Mouse (Mus musculus) lung, adult 18-20 months (tissue): ENCODE data around the gene Wfdc15a.
"Not testable (repeated sequence)": the region's sequence is repeated elsewhere in the genome, so short reads cannot be mapped to it uniquely, and the experiment has no call there.

Experiments used
- DNase-seq, 2 experiments: peaks; one replicate each; pipeline ENCODE4 v3.0.0; 2022; ENCODE audit warnings: mixed read lengths in 2 of 2

The Wfdc15a gene

DNA sequence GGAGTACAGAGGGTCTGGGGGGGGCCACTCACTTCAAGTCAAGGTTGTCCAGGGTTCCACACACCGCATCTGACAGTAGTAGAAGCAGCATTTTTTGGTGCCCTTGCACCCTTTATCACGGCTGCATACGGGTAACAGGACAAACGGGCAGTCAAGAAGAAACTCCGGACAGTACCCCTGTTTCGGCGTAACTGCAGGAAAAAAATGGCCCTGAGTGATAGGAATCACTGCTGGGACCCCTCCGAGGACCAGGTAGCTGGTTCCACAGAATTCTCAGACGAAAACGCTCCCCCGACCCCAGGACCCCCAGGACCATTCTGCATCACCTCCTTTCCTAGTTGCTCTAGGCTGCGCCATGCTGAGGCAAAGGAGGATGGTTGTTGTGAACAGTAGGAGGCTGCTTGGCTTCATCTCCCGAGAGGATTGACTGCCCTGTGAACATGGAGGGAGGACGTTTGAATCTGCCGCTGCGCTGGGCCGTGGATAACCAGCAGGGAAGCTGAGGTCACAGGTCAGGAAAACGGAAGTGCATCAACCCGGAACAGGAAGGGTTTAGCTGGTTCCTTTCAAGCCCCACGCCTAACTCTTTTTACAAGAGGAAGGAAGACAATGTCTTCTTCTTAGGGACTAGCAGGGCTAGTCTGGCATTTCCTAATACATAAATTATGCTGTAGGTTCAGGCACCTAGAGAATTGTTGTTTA, at the start of gene Wfdc15a:
TSS of gene Wfdc15a (minus strand) at position 505 of the 702 bp plus-strand sequence.
- DNase-seq, result no peak

DNA sequence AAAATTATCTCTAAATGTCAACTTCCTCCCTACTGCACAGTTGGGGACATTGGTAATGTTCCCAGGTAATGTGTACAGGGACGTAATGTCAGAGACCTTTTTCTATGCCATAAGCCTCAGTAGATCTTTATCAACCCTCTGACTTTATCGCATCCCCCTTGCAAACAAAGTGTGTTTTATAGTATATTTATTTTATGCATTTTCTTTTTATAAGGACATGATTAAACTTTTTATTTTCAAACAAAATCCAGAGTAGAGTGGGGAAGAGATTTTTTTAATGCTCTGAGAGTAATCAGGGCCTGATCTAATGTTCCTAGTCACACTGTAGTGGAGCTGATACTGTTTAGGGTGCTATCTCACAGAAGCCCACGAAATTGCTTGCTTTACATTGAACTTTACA, 38.4 kb upstream of the Wfdc15a start, which contains the start of gene Svs2:
TSS of gene Svs2 (minus strand) at position 101 of the 400 bp plus-strand sequence.
- no peak for DNase-seq

DNA sequence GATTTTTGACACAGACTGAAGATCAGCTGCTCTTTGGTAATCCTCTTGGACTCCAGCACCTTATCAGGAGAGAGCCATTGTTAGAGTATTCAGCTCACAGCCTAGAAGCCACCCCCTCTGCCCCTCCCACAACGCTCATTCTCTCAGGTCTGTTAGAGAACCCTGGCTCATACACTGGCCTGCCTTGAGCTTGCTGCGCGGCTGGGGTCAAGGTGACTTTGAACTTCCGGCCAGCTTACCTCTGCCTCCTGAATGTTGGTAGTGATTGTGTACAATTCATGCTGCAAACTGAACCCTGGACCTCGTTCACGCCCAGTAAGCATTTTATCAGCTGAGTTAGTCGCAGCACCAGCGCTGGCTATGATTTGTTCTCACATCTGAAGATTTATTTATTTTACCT, 32.7 kb upstream of the Wfdc15a start:
- DNase-seq, result no peak

DNA sequence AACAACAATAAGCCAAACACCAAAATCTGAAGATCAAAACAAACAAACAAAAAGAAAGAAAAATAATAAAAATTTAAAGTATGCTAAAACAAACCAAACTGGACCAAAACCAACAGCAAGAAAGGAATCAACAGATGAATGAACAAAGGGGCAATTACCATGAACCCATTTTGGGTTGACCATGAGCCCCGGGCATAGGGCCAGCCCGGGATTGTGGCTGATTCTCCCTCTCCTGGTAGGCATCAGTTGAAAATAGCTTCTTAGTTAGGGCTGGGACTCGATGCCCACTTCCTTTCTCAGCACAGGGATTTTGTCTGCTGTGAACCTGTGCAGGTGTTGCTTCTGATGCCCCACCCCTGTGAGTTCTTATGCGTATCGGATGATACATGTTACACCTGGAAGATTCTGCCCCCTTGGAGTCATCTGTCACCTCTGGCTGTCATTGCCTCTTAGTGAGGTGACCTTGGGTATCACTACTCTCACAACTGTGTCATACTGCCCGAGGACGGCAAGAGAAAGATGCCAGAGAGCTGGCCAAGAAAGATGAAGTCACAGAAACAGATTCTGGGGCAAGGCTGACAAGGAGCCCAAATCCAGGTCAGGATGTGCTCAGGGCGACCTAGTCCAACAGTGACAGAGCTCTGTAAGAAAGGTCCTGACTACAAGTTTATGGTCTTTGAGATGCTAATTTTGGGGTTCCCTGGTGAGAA, 28.6 kb upstream of the Wfdc15a start:
- no peak for DNase-seq

DNA sequence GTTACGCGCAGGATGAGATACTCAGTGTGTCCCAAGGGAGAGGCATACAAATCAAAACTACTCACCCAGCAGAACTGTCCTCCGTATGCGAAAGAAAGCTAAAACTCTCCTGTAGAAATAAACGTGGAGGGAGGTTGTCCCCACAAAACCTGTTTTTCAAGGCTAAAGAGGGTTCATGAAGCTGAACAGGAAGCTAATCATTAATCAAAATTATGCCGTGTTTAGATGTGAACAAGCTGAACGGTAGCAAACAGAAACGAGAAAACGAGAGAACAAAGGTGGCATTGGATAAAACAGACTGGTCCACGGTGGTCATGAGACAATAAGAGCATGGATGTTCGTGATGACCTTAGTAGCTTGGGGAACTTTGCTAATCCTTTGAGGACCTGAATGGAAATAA, 21.6 kb upstream of the Wfdc15a start, which contains the start of gene Wfdc15b:
TSS of gene Wfdc15b (minus strand) at position 139 of the 400 bp plus-strand sequence.
- no peak for DNase-seq

DNA sequence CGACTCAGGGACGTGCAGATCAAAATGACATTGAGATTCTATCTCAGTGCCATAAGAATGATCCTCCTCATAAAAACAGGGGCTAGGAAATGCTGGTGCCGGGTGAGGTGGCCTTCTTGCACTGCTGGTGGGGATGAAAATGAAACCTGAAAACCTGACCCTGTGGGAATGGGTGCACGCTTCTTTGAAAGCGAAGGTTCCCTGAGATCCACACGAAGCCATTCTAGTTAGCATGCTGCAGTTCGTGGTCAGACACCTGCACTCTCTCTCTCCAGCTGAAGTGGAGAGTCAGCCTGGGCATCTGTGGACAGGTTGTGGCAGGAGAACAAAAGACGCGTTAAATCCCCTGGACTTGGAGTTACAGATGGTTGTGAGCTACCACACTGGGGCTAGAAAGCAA, 19.4 kb upstream of the Wfdc15a start:
- DNase-seq, result no peak

DNA sequence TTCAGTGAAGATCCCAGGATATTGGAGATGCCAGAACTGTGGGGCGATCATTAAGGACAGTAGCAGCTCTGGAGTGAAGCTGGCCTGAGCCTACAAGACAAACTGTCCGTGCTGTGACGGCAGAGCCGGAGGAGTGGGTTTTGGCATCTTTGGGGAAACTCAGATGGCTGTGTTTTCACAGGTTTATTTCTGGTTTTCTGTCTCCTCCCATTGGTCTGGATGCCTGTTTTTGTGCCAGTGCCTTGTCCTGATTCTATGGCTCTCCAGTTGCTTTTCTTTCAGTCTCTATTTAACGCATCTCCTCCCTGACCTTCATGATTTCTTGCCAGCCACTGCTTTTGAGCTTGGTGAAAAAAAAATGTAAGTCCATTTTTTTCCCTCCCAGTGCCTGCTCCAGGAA, 12.8 kb upstream of the Wfdc15a start:
- DNase-seq, result no peak

DNA sequence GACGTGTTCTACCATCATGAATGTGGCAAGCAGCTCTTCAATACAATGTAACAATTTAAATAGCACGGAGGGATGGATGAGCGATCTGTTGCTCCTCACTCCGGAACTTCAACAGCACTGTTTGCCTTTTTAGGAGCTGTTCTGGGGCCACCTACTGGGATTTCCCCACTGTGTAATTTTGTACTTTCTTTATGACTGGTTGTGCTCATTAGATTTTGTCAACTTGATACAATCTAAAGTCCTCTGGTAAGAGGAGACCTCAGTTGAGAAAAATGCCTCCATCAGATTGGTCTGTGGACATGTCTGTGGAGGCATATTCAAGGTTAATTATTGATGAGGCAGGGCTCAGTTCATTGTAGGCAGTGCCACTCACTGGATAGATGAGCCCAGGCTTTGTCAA, 11.0 kb upstream of the Wfdc15a start:
- no peak for DNase-seq

DNA sequence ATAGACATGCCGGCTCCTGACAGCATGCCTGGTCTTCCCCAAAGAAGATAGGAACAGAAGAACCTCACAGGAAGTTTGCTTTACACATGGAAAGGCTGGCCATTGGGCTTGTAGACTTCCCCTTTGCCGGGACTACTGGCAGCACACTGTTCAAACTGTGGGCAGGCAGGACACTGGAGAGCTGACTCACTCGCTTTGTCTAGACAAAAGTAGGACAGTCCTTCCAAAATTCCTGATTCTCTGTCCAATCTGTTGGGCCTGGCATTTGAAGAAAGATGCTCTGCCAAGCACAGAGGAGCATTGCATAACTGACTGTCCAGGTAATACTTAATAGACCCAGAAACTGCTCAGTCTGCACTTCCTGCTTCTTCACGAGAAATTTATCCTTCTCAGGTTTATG, 6.7 kb upstream of the Wfdc15a start:
- DNase-seq, result no peak

DNA sequence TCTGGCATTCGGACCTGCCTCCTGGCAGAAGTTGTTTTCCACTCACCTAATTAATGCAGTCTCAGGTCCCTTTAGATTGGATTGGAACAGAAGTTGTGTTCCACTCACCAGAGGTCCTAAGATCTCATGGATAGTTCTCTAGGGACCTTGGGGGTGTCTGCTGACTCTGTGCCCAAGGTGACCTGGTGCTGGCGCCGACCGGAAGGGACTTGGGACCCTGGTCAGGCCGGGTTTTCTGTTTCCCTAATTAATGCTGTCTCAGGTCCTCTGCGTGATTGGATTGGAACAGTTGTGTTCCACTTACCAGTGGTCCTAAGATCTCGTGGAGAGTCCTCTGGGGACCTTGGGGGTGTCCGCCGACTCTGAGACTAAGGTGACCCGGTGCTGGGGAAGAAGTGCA, 6.1 kb upstream of the Wfdc15a start:
- not testable (repeated sequence) for DNase-seq

DNA sequence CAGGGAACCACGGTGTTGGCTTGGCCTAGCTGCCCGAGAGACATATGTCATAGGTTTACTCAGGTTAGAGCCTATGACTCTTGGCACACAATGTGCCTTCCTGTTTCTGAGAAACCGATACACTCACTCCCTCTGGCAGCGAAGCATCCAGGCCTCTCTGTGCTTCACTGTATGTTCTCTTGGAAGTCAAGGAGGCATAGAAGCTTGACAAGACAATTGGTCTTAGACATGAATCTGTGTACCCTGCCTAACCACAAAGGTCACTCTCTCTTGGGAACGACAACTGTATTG, 3.3 kb downstream of the Wfdc15a start:
- DNase-seq, result no peak

DNA sequence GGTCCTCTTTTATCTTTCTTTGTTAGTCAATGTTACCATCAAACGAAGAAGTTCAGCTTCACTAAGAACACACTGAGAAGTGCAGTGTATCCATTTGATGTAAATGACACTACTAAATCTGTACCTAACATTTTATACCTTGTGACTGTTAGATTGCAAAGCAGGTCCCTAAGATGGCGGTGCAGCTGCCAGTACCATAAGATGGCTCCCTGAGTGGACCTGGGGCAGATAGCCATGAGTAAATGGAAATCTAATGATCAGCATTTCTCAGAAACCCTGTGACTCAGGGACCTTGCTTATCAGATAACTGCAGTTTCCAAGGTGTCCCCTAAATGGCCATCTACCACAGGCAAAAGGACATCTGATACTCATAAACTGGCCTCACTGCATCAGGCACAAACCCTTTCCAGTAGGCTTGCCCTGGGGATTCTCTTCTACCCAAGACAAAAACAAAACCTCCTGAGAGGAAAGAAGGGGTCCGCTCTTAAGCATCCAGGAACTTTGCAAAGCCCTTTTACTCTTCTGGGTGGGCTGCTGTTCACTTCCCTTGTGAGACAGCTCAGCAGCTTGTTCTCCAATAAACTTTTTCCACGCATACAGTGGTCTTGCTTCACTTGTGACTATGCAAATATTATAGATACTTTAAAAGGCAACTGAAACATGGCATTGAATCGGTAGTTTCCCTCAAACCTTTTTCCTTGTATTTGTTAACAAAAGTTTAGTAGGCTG, 3.8 kb downstream of the Wfdc15a start:
- DNase-seq, result no peak

DNA sequence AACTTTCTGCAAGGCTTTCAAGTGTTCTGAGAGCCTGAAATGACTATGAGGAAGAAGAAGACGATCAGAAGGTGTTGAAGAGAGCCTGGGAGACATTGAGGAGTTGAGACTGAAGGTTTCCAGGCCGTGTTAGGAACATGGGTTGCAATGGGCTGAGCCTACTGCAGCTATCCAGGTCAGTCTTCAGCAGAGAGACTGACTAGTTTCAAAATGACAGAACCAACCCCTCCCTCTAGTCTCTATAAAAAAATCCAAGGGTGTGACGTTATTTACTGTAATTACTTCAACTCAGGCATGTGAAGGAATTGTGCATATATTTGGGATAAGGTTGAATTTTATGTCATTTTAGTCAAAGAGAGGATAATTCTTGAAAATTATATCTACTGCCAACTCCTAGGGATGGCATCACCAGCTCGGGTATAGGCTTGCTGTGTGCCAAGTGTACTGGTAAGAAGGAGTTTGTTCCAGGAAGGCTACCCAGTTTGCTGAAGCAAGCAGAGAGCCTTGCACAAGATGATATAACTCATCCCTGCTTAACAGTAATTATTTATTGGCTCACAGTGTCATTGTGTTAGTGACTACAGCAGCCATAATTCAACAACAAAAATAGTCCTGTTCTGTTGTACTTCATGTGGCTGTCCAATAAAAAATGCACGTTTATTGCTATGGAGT, 4.8 kb downstream of the Wfdc15a start:
- DNase-seq, result no peak

DNA sequence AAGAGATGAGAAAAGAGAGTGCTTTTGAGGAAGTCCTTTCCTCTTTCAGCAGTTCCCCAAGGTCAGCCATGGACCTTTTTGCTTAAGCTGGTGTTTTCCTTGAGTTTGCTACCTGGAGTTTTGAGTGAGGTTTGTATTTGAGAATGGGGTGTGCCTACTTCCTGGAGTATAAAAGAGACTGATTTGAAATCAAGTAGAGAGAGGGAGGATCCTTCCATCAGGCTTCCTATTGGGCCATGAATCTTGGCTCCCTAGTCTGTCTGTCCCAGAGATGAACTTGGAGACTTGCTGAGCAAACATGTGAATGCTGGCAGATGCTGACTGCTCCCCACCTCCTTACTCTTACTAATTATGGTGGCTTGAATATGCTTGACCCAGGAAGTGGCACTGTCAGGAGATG, 7.7 kb downstream of the Wfdc15a start:
- DNase-seq, result no peak

DNA sequence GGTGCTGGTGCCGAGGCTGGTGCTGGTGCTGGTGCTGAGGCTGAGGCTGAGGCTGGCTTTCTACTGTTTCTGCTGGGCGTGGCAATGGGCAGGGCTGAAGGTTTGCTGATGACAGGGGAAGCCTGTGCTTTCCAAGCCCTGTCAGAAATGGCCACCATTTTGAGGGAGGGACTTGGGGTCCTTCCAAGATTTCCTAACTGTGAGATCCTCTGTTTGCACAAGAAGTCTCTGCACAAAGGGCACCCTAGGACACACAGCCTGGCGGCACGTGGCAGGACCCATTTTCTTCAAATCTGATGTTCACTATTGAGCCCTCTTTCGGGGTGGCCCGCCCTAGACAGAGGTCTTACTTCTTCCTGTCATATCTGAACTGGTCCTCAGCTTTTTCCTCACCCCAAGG, 9.4 kb downstream of the Wfdc15a start, which contains the start of gene Wfdc12:
TSS of gene Wfdc12 (minus strand) at position 33 of the 400 bp plus-strand sequence.
- peak in 1 of 2 experiments; percentile 36 for DNase-seq

DNA sequence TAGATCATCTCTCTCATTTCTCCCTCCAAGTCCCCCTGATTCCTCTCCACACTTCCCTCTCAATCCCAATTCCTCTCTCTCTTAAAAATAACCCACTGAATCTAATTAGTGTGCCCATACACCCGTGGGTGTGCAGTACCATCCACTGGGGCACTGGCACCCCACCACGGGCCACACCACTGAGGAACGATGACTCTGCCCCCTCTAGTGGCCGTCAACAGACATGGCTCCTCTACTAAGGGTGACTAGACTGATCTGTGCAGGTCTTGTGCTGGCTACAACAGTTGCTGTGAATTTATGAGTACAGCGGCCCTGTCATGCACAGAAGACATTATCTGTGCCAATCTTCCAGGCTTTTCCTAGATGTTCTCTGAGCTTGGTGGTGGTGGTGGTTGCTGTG, 11.2 kb downstream of the Wfdc15a start:
- no peak for DNase-seq

DNA sequence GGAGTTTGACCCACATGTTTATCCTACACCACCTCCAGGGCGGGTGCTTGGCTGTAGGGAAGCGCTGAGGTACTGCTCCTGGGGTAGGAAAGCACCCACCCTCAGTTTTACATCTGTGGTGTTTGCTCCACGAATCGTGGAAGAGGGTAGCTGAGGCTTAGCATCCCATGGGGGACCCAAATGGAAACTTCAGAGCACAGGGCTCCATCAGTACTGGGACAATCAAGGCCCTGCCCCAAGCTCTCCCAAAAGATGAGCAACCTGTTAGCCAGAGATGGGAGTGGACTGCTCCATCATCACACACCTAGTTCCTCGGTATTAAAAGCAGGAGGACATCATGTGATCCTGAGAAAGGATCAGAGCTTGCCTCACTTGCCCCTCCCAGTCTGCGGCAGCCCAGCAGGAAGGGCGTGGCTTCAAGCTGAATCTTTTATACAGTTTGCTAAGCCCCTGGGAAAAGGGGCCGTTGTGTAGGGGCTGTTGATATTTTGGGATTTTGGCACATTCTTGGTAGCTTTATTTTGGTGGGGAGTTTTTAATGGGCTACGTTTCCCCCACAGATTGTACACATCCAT, 15.7 kb downstream of the Wfdc15a start:
- DNase-seq, result no peak

DNA sequence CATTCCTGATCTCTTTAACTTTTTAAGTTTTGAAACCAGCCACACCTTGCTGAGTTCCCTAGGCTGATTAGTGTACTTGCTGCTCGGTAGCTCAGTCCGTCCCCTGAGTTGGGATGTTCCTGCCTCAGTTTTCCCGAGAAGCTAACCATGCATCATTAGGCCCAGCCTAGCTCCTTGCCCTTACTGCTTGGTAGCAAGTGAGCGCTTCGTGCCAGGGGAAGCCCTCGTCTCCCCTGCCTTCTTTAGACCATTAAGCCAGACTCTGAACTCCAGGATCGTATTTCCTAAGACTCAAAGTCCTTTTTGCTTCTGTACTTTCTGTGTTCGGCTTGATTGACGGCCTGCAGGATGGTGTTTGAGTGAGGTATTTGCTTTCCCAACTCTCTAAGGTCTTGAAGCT, 16.6 kb downstream of the Wfdc15a start:
- DNase-seq, result no peak

DNA sequence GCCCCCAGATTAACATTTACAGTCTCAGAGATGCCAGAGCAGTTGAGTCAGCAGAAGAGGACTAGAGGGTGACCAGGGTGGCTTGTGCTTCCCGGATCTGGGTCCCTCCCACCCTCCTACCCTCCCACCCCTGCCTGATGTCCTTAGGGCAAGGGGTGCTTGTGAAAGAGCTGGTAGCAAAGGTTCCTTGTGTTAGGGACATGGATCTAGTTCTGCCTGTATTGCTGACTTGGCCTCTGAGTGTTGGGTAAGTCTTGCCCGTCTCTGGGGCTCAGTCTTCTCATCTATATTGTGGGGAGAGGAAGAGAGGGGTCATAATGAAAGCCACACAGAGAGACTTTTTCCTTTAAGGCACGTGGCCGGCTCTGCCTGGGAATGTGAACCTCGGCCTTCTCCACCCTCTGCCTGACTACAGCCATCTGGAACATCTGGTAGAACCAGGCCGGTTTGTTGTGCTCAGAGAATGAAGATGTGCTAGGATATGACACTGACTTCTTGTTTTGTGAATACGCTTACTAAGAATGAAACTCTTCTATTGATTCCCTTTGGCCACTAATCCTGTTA, 17.2 kb downstream of the Wfdc15a start, which contains the start of gene Wfdc5:
TSS of gene Wfdc5 (minus strand) at position 51 of the 564 bp plus-strand sequence.
- no peak for DNase-seq

DNA sequence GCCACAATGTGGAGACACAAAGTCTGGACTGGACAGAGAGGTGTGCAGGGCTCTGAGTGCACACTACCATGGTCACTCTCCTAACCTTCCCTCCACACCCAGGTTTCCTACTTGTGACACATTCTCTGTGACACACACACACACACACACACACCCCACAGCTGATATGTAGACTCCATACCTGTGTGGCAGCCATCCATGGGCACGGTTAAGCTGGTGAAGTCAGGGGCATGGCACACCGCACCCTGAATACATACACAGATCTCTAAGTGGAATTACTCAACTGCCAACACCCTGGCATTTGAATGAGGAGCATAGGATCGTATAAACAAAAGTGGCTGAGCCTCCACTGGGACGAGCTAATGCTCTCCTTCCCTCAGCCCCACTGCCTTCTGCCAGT, 19.2 kb downstream of the Wfdc15a start:
- DNase-seq, result peak in 1 of 2 experiments; percentile 56

DNA sequence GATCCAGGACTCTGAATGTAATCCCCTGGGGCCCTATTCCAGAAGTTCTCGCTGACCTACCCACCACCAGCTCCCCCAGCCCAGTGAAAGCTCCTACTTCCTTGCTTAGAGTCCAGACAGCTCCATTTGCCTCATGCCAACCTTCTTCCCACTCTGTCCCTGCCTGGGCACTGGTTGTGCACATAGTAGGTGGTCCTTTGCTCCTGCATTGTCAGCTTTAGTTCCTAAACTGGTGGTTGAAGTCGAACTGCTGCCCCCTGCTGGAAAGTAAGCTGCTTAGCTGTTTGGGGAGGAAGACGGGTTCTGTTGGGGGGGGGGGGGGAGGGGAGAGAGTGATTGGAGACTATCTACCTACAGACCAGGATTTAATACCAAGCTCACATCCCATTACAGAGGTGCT, 19.8 kb downstream of the Wfdc15a start:
- DNase-seq, result peak in 1 of 2 experiments; percentile 40

DNA sequence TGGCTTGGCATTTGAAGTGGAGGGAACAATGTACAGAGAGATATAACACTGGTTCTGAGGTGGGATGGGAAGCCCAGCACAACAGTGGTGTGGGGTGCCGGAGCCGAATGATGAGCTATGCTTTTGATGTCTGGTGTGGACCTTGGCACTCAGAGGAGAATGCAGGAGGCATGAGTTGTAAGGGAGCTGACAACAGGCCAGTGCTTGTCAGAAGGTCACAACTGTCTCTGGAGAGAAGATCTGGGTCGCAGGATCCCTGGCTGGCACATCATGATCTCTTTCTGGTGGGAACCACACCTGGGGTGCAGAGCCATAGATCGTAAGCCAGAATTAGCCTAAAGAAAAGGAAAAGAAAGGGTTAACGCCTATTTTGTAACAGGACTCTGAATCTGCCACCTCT, 22.1 kb downstream of the Wfdc15a start:
- DNase-seq, result no peak
